Mouse (Mus musculus) heart, embryonic 16.5 days (tissue): Measurements from ENCODE around the gene Hc. TPM values are rescaled to one million over a fixed set of nuclear protein-coding genes. Genes with fewer than 3 reads are reported as not detected.

Source experiments
- ATAC-seq: fragments of 200-750 bp; cut with Nextera tagmentation; replicated peaks from 2 replicates; pipeline ENCODE4 v1.8.0; 2017; ENCODE audit warnings: moderate number of reproducible peaks; ENCODE audit not compliant: insufficient read depth, low FRiP score; ENCODE audit errors: extremely low read depth
- H3K27ac ChIP-seq: fragments of 300-500 bp; sonication (generic); 2 replicates; pipeline ENCODE4 v1.5.1; 2014; ENCODE audit warnings: mild to moderate bottlenecking, low read length, control low read depth, moderate library complexity
- H3K27me3 ChIP-seq: fragments of 300-500 bp; sonication (generic); 2 replicates; pipeline ENCODE4 v1.6.1; 2014; ENCODE audit warnings: low read length, mixed read lengths; ENCODE audit not compliant: control insufficient read depth, insufficient read depth
- H3K36me3 ChIP-seq: fragments of 300-500 bp; sonication (generic); 2 replicates; pipeline ENCODE4 v1.6.1; 2014; ENCODE audit not compliant: control insufficient read depth, insufficient read depth
- H3K4me1 ChIP-seq: fragments of 300-500 bp; sonication (generic); 2 replicates; pipeline ENCODE4 v1.6.1; 2014; ENCODE audit warnings: low read length, mixed read lengths; ENCODE audit not compliant: control insufficient read depth, insufficient read depth
- H3K4me2 ChIP-seq: fragments of 300-500 bp; sonication (generic); 2 replicates; pipeline ENCODE4 v1.6.1; 2014; ENCODE audit warnings: low read depth, mild to moderate bottlenecking, control low read depth, low read length
- H3K4me3 ChIP-seq: fragments of 300-500 bp; sonication (generic); 2 replicates; pipeline ENCODE4 v1.5.1; 2014; ENCODE audit warnings: mild to moderate bottlenecking, control low read depth, low read length
- H3K9ac ChIP-seq: fragments of 300-500 bp; sonication (generic); 2 replicates; pipeline ENCODE4 v1.6.1; 2014; ENCODE audit warnings: low read length, control low read depth
- H3K9me3 ChIP-seq: fragments of 300-500 bp; sonication (generic); replicated peaks from 2 replicates; pipeline ENCODE4 v1.6.1; 2016; ENCODE audit warnings: low read length; ENCODE audit not compliant: control insufficient read depth
- WGBS: fragments of 180-500 bp; shearing (Covaris S2); extraction: QIAGEN DNeasy Blood & Tissue Kit; methylation state at CpG from one replicate; pipeline ENCODE4 v1.1.7; 2014; 5-methylcytosine and 5-hydroxymethylcytosine counted together
- polyA plus RNA-seq: library from polyadenylated mRNA; unstranded; fragments of >200 nt; fragmentation: Nextera tagmentation; extraction: Ambion mirVana; gene quantifications from 2 replicates; pipeline ENCODE4 v1.2.1, GENCODE M21; 2015

The Hc gene
- polyA plus RNA-seq, 1 experiment from 2014 or later: 0.09 TPM

GRCm38 (mm10) chr2:35066525-35067082 is 5.4 kb upstream of the Hc start:
- no peak overlapping the region for H3K27ac ChIP-seq
- H3K4me1 ChIP-seq: no peaks in the 10 kb centered on the region
- no peak overlapping the region for H3K4me2 ChIP-seq
- no peak overlapping the region for H3K4me3 ChIP-seq
- ATAC-seq: no peak
- no peaks in the 10 kb centered on the region for H3K27me3 ChIP-seq
- H3K9ac ChIP-seq: no peak overlapping the region
- H3K9me3 ChIP-seq: no peaks in the 10 kb centered on the region
- H3K36me3 ChIP-seq: no peaks in the 10 kb centered on the region
- WGBS: 80% methylated on average over 13 of the region's 13 CpGs

GRCm38 (mm10) chr2:35063333-35064030 is 2.2 kb upstream of the Hc start:
- no peaks in the 10 kb centered on the region for H3K27me3 ChIP-seq
- H3K36me3 ChIP-seq: no peaks in the 10 kb centered on the region
- no peak overlapping the region for H3K4me3 ChIP-seq
- no peak overlapping the region for H3K27ac ChIP-seq
- no peaks in the 10 kb centered on the region for H3K9me3 ChIP-seq
- no peak for ATAC-seq
- WGBS: 81% methylated on average over 6 of the region's 6 CpGs
- H3K9ac ChIP-seq: no peak overlapping the region
- H3K4me1 ChIP-seq: no peaks in the 10 kb centered on the region
- H3K4me2 ChIP-seq: no peak overlapping the region

DNA sequence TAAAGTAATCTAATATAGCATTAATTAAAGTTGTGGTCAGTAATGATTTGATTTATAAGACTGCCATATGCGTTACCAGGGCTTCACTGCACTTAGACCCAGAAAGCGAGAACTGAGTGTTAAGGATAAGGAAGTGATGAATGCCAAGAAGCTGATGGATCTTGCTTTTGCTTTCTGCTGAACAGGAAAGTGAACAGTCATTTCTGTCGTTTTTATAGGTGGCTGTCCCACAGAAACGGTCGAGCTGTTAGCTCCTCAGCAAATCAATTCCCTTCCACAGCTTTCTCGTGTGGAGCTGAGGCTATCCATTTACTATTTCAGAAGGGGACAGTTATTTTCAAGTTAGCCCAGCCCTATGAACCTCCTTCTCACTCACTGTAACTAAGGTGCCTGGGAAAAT is 341 bp downstream of the Hc start:
- no peaks in the 10 kb centered on the region for H3K9me3 ChIP-seq
- H3K4me3 ChIP-seq: no peak overlapping the region
- no peaks in the 10 kb centered on the region for H3K36me3 ChIP-seq
- no peak overlapping the region for H3K4me2 ChIP-seq
- no peaks in the 10 kb centered on the region for H3K4me1 ChIP-seq
- H3K9ac ChIP-seq: no peak overlapping the region
- no peak overlapping the region for H3K27ac ChIP-seq
- no peaks in the 10 kb centered on the region for H3K27me3 ChIP-seq
- ATAC-seq: no peak
- WGBS: 53% methylated on average over 6 of the region's 6 CpGs

DNA sequence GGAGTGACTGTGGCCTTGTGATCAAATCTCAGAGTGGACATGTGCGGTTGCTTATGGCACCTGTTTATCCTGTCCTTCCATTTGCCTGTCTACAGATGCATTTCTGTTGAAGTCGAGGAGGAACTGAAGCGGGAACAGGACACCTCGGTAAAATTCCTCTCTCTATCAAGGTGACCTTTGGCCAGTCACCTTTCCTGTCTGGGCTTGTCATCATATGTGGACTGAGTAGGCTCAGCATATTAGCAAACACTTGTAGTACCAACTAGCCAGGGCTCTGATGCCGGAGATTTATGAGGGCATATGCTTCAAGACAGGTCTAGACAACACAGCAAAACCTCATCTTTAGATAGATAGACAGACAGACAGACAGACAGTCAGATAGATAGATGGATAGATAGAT is 982 bp downstream of the Hc start:
- H3K4me2 ChIP-seq: no peak overlapping the region
- H3K36me3 ChIP-seq: no peaks in the 10 kb centered on the region
- H3K27me3 ChIP-seq: no peaks in the 10 kb centered on the region
- H3K27ac ChIP-seq: no peak overlapping the region
- no peaks in the 10 kb centered on the region for H3K9me3 ChIP-seq
- 78% methylated on average over 5 of the region's 5 CpGs for WGBS
- H3K4me1 ChIP-seq: no peaks in the 10 kb centered on the region
- no peak overlapping the region for H3K4me3 ChIP-seq
- no peak for ATAC-seq
- H3K9ac ChIP-seq: no peak overlapping the region

DNA sequence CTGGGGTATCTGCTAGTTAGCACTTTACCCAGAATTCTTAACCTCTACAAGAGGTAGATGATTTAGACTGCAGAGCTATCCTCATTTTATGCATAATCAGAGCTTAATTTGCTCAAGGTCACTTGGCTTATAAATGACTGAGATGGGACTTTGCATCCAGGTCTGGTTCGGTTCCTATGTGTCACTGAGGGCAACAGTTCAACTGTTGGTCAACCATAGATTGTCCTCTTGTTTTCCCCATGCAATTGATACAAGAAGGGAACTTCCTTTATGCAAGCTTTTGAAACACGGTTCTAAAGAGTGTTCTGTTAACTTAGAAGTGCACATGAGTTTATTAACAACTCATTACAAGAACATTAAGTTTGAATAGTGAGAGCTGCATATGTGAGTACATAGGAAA is 2.9 kb downstream of the Hc start:
- H3K9me3 ChIP-seq: no peaks in the 10 kb centered on the region
- 61% methylated on average over 2 of the region's 2 CpGs for WGBS
- H3K4me2 ChIP-seq: no peak overlapping the region
- no peaks in the 10 kb centered on the region; the same call in 1 of the 2 replicates for H3K27me3 ChIP-seq
- H3K27ac ChIP-seq: no peak overlapping the region
- H3K4me3 ChIP-seq: no peak overlapping the region
- H3K4me1 ChIP-seq: no peaks in the 10 kb centered on the region
- no peaks in the 10 kb centered on the region for H3K36me3 ChIP-seq
- no peak overlapping the region for H3K9ac ChIP-seq
- ATAC-seq: no peak

DNA sequence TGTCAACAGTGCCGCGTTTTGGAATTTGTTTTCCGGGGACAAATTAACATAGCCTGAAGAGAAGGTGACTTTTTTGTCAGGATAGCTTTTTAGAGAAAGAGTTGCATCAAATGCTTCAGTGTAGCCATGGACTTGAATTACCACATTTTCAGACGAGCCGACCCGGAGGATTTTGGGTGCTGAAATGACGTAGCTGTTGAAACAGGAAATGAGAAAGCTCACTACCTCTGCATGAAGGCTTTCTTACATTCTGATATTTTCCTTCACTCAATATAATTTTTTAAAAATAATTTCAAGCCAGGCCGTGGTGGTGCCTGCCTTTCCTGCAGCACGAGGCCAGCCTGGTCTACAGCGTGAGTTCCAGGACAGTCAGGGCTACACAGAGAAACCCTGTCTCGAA is 4.0 kb downstream of the Hc start:
- ATAC-seq: no peak

DNA sequence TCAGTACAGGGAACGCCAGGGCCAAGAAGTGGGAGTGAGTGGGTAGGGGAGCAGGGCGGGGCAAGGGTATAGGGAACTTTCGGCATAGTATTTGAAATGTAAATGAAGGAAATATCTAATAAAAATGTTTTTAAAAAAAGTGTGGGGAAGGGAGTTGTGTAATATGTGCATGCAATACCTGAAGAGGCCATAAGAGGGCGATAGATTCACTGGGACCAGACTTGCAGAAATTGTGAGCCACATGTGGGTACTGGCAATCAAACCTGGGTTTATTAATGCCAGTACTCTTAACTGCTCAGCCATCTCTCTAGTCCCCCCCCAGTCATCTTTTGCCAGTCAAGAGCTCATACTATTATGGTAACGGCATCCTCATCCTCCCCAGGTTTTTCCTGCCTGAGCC is 12.4 kb downstream of the Hc start:
- ATAC-seq: no peak
- Histone ChIP-seq H3K27ac (no peak overlapping the region), H3K9me3 (no peaks in the 10 kb centered on the region), H3K9ac (no peak overlapping the region), H3K4me1 (no peaks in the 10 kb centered on the region), H3K4me2 (no peak overlapping the region), H3K4me3 (no peak overlapping the region), H3K27me3 (no peaks in the 10 kb centered on the region; the same call in 1 of the 2 replicates), H3K36me3 (no peaks in the 10 kb centered on the region)
- 39% methylated on average over 5 of the region's 5 CpGs for WGBS

More for the DNA sequence above, 4.0 kb downstream of the Hc start:
- Histone ChIP-seq H3K4me2 (no peak overlapping the region), H3K27ac (no peak overlapping the region), H3K4me1 (no peaks in the 10 kb centered on the region), H3K27me3 (no peaks in the 10 kb centered on the region; the same call in 1 of the 2 replicates), H3K36me3 (no peaks in the 10 kb centered on the region), H3K9ac (no peak overlapping the region), H3K9me3 (no peaks in the 10 kb centered on the region), H3K4me3 (no peak overlapping the region)
- 81% methylated on average over 11 of the region's 11 CpGs for WGBS

DNA sequence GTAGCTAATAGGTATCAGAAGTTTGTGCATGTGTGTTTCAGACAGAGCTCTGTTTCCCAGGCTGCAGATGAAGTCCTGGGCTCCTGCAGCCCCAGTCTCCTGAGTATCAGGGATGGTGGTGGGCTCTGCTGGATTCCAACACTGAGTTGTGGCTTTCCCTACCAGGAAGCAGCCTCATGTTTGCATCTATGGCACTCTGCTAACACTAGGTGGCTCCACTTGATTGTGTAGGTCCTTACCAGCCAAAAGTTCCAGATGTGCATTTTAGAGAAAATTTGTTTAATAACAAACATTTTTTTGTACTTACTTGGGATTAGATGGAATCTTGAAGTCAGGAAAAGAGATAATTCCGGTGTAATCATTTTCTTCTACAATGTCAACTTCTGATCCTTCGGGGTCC is 16.3 kb downstream of the Hc start:
- Histone ChIP-seq H3K36me3 (no peaks in the 10 kb centered on the region), H3K27me3 (no peaks in the 10 kb centered on the region), H3K9ac (no peak overlapping the region), H3K4me2 (no peak overlapping the region), H3K4me1 (no peaks in the 10 kb centered on the region), H3K9me3 (peaks cover 8% of the 10 kb centered on the region), H3K4me3 (no peak overlapping the region), H3K27ac (no peak overlapping the region)
- 64% methylated on average over 2 of the region's 2 CpGs for WGBS
- ATAC-seq: no peak

DNA sequence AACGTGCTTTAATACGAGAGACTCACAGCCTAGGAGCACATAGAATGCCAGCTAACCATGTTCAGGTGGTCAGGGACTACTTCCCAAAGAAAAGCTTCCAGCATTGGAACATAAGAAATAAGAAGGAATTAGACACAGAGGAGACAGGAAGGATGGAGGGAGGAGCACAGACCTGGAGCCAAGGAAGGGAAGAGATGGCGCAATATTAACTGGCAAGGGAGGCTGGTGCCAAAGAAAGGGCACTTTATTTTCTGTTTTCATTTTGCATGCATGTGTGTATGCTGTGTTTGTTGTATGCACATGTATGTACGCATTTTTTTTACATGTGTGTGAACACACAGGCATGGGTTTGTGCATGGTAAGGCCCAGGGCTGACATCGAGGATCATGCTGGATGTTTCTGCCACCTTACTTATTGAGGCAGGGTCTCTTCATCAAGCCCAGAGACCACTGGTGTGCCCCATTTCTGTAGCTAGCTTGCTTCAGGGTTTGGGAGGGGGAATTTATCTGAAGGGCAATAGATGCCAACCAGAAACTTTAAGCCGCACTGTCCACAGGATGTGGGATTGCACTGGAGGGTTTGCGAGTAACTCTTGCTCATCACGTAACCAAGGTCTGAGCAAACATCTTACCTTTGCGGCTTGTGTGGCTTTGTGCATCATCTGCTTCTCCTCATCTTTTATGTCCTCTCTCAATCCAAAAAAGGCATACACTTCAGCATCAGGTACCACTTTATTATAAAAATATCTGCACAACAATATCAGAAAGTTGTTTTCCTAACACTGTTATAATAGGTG is 22.5 kb downstream of the Hc start:
- Histone ChIP-seq H3K9me3 (peaks cover 8% of the 10 kb centered on the region), H3K27ac (no peak overlapping the region), H3K27me3 (no peaks in the 10 kb centered on the region), H3K4me3 (no peak overlapping the region), H3K4me2 (no peak overlapping the region), H3K4me1 (no peaks in the 10 kb centered on the region), H3K36me3 (no peaks in the 10 kb centered on the region), H3K9ac (no peak overlapping the region)
- WGBS: 88% methylated on average over 9 of the region's 9 CpGs
- no peak for ATAC-seq
